Mouse (Mus musculus) hindbrain, embryonic 16.5 days (tissue): ENCODE data around the gene Il16. TPM values are rescaled to one million over a fixed set of nuclear protein-coding genes. Genes with fewer than 3 reads are reported as not detected.

Experiments used
- ATAC-seq: fragments of 200-750 bp; cut with Nextera tagmentation; 2 replicates; pipeline ENCODE4 v1.8.0; 2017; ENCODE audit warnings: moderate TSS enrichment, moderate library complexity
- H3K27ac ChIP-seq: fragments of 300-500 bp; sonication (generic); 2 replicates; pipeline ENCODE4 v1.5.1; 2014; ENCODE audit warnings: low read depth, mild to moderate bottlenecking, control low read depth, low read length, moderate library complexity
- H3K27me3 ChIP-seq: fragments of 300-500 bp; sonication (generic); replicated peaks from 2 replicates; pipeline ENCODE4 v1.6.1; 2014; ENCODE audit warnings: low read length; ENCODE audit not compliant: control insufficient read depth, insufficient read depth
- H3K36me3 ChIP-seq: fragments of 300-500 bp; sonication (generic); 2 replicates; pipeline ENCODE4 v1.6.1; 2014; ENCODE audit warnings: mild to moderate bottlenecking, low read length, moderate library complexity, mixed read lengths; ENCODE audit not compliant: control insufficient read depth, insufficient read depth
- H3K4me1 ChIP-seq: fragments of 300-500 bp; sonication (generic); 2 replicates; pipeline ENCODE4 v1.6.1; 2014; ENCODE audit warnings: low read depth, low read length; ENCODE audit not compliant: control insufficient read depth, insufficient read depth
- H3K4me2 ChIP-seq: fragments of 300-500 bp; sonication (generic); 2 replicates; pipeline ENCODE4 v1.6.1; 2014; ENCODE audit warnings: mild to moderate bottlenecking, low read length, control low read depth, moderate library complexity
- H3K4me3 ChIP-seq: fragments of 300-500 bp; sonication (generic); 2 replicates; pipeline ENCODE4 v1.5.1; 2014; ENCODE audit warnings: mild to moderate bottlenecking, low read length, control low read depth, moderate library complexity
- H3K9ac ChIP-seq: fragments of 300-500 bp; sonication (generic); 2 replicates; pipeline ENCODE4 v1.6.1; 2014; ENCODE audit warnings: low read depth, mild to moderate bottlenecking, control low read depth, low read length, moderate library complexity
- H3K9me3 ChIP-seq: fragments of 300-500 bp; sonication (generic); 2 replicates; pipeline ENCODE4 v1.6.1; 2014; ENCODE audit warnings: mild to moderate bottlenecking, low read length, moderate library complexity; ENCODE audit not compliant: control insufficient read depth
- whole genome bisulfite sequencing: fragments of 180-500 bp; shearing (Covaris S2); extraction: QIAGEN DNeasy Blood & Tissue Kit; methylation state at CpG from one replicate; pipeline ENCODE4 v1.1.7; 2014; 5-methylcytosine and 5-hydroxymethylcytosine counted together
- polyA plus RNA-seq: library from polyadenylated mRNA; unstranded; fragments of >200 nt; fragmentation: Nextera tagmentation; extraction: Ambion mirVana; gene quantifications from 2 replicates; pipeline ENCODE4 v1.2.1, GENCODE M21; 2015

Il16 gene
- polyA plus RNA-seq, 1 experiment from 2014 or later, result 1.1 TPM

DNA sequence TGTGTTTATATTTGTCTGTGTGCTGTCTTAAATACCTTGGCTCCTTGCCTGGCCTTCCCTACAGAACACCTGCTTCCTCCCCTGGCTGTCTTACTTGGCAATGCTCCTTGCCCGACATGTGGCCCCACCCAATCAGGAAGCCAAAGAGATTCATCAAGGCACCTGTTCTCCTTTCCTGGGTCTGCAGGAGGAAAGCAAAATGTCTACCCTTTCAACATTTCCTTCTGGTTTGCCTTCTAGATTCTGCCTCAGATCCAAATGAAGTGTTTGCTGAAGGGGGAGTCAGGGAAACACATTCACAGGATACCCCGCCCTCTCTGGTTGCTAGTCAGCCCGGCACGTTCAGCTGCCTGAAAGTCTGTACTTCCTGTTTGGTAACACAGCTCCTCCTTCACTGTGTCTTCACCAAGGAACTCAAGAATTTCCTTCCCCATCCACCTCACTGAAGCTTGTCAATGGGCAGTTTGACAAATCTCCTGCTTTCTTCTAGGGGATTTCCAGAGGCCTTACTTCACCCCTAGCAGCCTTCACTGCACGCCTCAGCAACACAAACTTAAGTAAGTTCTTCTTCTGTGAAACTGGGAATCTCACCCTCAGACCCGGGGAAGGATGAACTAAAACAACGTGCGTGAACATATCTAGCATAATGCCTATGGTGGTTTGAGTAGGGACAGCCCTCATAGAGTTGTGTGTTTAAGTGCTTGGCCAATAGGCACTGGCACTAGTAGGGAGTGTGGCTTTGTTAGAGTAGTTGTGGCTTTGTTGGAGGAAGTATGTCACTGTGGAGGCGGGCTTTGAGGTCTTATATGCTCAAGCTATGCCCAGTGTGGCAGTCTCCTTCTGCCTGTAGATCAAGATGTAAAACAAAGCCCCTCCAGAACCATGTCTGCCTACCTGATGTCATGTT, 86.1 kb downstream of the Il16 start:
- 90% methylated on average over 9 of the region's 9 CpGs for WGBS

DNA sequence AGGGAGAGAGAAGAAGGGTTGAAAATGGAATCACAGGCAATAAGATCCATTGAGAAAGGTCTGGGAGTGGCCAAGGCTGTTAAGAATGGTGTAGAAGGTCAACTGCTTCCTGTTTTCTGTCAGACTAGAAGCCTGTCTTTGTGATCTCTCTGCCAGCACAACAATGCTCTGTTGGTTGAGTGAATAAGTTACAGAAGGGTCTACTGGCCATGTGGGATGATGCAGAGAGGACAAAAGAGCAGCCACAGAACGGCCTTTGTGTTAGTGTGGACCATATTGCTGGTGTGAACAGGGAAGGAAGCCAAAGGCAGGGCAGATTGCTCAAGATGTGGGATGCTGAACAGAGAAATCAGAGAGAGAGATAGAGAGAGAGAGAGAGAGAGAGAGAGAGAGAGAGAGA, 86.8 kb downstream of the Il16 start:
- H3K9ac ChIP-seq, result no peak overlapping the region
- no peaks in the 10 kb centered on the region for H3K9me3 ChIP-seq
- no peaks in the 10 kb centered on the region for H3K4me1 ChIP-seq
- no peak for ATAC-seq
- no peak overlapping the region for H3K4me2 ChIP-seq
- no peak overlapping the region for H3K4me3 ChIP-seq
- 54% methylated on average over 1 of the region's 1 CpGs for WGBS
- no peaks in the 10 kb centered on the region for H3K27me3 ChIP-seq
- H3K36me3 ChIP-seq, result no peaks in the 10 kb centered on the region
- H3K27ac ChIP-seq, result no peak overlapping the region

More for the DNA sequence above, 86.1 kb downstream of the Il16 start:
- no peak overlapping the region for H3K9ac ChIP-seq
- no peaks in the 10 kb centered on the region for H3K36me3 ChIP-seq
- H3K4me2 ChIP-seq, result no peak overlapping the region
- H3K27me3 ChIP-seq, result no peaks in the 10 kb centered on the region
- H3K9me3 ChIP-seq, result no peaks in the 10 kb centered on the region
- H3K4me1 ChIP-seq, result no peaks in the 10 kb centered on the region
- no peak for ATAC-seq
- no peak overlapping the region for H3K27ac ChIP-seq
- no peak overlapping the region for H3K4me3 ChIP-seq

DNA sequence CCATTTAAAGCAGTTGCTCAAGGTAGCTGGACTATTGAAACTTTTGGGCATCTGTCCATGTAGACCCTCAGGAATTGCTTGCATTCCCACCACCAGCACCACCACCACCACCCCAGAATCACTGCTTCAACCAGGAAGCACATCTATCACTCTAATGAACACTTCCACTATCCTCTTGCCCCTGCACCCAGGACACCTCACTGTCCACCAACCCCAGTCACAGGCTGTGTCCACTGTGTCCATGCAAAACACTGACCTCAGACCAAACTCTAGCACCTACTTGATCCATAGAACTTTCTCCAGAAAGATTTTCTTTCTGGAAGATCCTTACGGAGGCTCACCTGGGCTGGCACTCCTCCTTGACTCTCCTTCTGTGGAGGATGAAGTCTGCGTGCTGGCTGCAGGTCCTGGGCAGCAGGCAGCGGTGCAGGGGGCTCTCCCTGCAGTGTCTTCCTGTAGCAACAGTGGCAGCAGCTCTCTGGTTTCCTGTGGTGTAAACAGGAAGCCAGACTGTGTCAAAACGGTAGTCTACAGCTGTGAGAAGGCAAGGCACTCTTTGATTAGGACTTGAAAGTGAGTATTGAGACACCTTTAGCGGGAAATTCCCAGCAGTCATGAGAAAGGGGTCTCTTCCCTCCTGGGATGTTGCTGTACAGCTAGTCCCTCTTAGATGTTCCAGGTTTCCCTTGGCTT, 90.4 kb downstream of the Il16 start:
- no peaks in the 10 kb centered on the region for H3K4me1 ChIP-seq
- no peaks in the 10 kb centered on the region for H3K27me3 ChIP-seq
- H3K36me3 ChIP-seq, result no peaks in the 10 kb centered on the region
- H3K9ac ChIP-seq, result no peak overlapping the region
- 74% methylated on average over 5 of the region's 5 CpGs for WGBS
- no peak overlapping the region for H3K4me2 ChIP-seq
- H3K9me3 ChIP-seq, result no peaks in the 10 kb centered on the region
- no peak for ATAC-seq
- H3K4me3 ChIP-seq, result no peak overlapping the region
- H3K27ac ChIP-seq, result no peak overlapping the region

DNA sequence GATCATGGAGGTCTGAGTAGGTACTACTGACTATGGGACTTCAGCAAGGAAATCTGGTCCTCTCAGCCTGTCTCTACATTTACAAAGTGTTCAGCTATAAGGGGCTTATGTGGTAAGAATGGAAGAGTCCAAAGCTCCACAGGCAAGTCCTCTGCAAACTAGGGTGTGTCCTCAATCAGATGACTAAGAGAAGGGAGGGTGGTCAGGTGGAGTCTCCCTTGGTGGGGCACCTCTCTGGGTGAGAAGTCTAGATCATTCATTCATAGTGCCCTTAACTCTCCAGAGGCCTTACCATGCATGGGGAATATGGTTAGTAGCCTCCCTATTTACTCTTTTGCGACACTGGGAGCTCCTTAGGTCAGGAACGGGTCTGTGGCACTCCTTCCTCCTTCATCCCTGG, 91.3 kb downstream of the Il16 start:
- Histone ChIP-seq H3K9ac (no peak overlapping the region), H3K4me2 (no peak overlapping the region), H3K9me3 (no peaks in the 10 kb centered on the region), H3K4me3 (no peak overlapping the region), H3K27ac (no peak overlapping the region), H3K27me3 (no peaks in the 10 kb centered on the region), H3K4me1 (no peaks in the 10 kb centered on the region), H3K36me3 (no peaks in the 10 kb centered on the region)
- no peak for ATAC-seq
- 91% methylated on average over 2 of the region's 2 CpGs for WGBS

DNA sequence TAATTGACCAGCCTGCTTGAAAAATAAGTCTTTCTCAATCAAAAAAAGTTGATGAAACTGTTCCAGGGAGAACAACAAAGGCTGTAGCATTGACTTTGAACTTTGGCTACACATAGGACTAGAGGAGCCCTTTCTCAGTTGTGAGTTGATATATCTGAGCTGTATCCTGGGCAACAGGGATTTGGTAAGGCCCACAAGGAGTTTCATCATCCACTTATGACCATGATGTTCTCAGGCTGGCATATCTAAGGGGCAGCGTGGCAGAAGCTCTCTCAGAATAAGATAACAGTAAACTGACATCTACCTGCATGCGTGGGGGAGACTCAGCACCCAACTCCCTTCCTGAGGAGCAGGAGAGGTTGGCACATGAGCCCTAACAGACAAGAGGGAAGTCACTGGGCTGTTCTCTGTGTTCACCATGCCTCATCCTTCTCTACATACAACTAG, 91.9 kb downstream of the Il16 start:
- no peak for ATAC-seq
- H3K27me3 ChIP-seq, result no peaks in the 10 kb centered on the region
- WGBS, result 97% methylated on average over 2 of the region's 2 CpGs

DNA sequence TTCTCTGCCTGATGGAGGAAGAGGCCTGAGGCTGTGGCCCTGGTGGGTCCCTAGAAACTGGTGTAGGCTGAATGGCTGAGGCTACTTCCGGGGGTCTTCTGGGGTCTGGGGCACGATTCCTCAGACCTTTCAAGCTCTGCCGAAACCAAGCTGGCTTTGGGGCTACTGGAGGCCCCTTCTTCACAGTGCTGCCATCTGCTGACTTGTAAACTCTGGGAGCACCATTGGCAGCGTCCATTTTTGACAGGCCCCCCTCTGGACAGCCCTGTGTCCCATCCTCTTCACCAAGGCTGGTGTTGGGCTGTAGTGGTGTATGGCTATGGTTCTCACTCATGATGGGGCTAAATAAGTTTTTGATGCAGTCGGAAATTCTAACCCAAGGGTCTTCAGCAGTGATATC, 93.0 kb downstream of the Il16 start:
- Histone ChIP-seq H3K9ac (no peak overlapping the region), H3K4me2 (no peak overlapping the region), H3K4me1 (no peaks in the 10 kb centered on the region), H3K36me3 (no peaks in the 10 kb centered on the region), H3K27me3 (no peaks in the 10 kb centered on the region), H3K27ac (no peak overlapping the region), H3K9me3 (no peaks in the 10 kb centered on the region), H3K4me3 (no peak overlapping the region)
- WGBS, result 87% methylated on average over 5 of the region's 5 CpGs
- ATAC-seq, result no peak

More for the DNA sequence above, 91.9 kb downstream of the Il16 start:
- Histone ChIP-seq H3K4me1 (no peaks in the 10 kb centered on the region), H3K9me3 (no peaks in the 10 kb centered on the region), H3K4me3 (no peak overlapping the region), H3K36me3 (no peaks in the 10 kb centered on the region), H3K4me2 (no peak overlapping the region), H3K9ac (no peak overlapping the region), H3K27ac (no peak overlapping the region)

DNA sequence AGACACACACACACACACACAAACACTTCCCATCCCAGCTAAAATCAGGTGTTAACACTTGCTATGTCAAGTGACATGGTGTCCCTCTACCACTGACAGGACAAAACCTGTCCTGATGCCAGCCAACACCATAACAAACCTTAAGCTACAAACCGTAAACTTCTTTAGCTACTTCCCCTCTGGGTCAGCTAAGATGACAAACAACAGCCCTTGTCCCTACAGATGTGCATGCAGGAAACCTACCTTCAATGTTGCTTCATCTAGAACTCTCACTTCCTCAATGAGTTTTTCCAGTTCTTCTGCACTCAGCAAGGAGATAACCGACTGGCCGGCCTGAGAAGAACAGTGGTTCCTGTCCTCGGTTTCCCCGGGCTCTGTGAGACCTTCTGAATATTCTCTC, 94.9 kb downstream of the Il16 start:
- ATAC-seq, result no peak
- 93% methylated on average over 5 of the region's 5 CpGs for WGBS
- Histone ChIP-seq H3K4me1 (no peaks in the 10 kb centered on the region), H3K4me3 (no peak overlapping the region), H3K4me2 (no peak overlapping the region), H3K36me3 (no peaks in the 10 kb centered on the region), H3K9ac (no peak overlapping the region), H3K27me3 (no peaks in the 10 kb centered on the region), H3K27ac (no peak overlapping the region), H3K9me3 (no peaks in the 10 kb centered on the region)

DNA sequence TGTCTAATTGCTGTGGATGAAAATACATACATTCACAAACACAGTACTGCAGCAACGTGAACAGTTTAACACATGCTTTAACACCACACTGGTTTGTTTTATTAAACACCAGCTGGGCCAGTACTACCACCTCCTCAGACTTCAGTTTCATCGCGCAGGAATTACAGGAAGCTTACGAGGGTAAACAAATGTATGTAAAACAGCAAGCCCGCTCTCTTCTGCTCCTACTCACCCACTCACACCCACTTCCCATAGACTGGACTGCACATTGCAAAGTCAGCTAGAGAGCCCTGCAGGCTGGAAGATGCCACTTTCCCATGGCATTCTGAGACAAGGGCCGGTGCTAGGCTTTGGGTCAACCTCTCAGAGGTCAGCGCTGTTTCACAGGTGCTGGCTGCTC, 96.7 kb downstream of the Il16 start:
- Histone ChIP-seq H3K4me3 (no peak overlapping the region), H3K27ac (no peak overlapping the region), H3K4me1 (no peaks in the 10 kb centered on the region), H3K9ac (no peak overlapping the region), H3K4me2 (no peak overlapping the region), H3K36me3 (no peaks in the 10 kb centered on the region), H3K27me3 (no peaks in the 10 kb centered on the region), H3K9me3 (no peaks in the 10 kb centered on the region)
- 81% methylated on average over 7 of the region's 7 CpGs for WGBS
- ATAC-seq, result no peak

DNA sequence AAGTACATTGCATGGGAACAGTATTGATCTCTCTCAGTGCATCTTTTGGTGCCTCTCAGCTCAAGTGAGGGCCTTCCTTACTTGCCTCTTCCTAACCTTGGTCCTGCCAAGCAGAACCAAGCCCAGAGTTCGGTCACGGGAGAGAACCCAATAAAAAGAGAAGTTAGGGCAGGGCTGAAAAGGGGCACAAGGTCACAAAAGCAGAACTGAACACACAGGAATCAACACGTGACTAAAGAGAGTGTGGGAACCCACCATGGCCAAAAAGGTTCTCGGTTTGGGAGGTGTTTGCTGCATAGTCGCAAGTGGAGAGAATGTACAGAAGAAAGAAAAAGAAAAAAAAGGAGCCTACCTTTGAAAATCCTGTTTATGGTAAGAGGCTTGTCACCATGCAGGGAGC, 100.0 kb downstream of the Il16 start:
- no peak for ATAC-seq
- 80% methylated on average over 5 of the region's 5 CpGs for WGBS
- no peak overlapping the region for H3K9ac ChIP-seq
- H3K4me2 ChIP-seq, result no peak overlapping the region
- H3K27ac ChIP-seq, result no peak overlapping the region
- H3K4me1 ChIP-seq, result no peaks in the 10 kb centered on the region
- no peak overlapping the region for H3K4me3 ChIP-seq
- no peaks in the 10 kb centered on the region for H3K9me3 ChIP-seq
- H3K27me3 ChIP-seq, result no peaks in the 10 kb centered on the region
- H3K36me3 ChIP-seq, result no peaks in the 10 kb centered on the region; the same call in 1 of the 2 replicates
